Mouse (Mus musculus): ENCODE results near the gene Astn1.

DNA sequence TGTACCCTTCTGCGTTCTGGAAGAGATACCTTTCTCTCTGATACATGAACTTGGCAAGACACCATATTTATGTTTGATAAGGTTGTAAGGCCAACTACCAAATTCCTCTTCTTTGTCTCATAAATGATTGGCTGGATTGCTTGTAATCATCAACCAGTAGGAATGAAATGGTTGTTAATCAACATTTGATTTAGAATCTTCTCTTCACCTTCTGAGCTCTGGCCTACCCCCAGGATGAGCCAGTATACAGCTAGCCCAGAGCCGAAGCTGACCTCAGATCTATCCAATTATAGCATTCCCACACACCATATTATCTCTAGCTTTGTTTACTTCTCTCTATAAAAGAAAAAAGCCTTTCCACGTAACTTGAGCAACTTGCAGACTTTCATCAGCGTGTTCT, 270.9 kb downstream of the Astn1 start:
- no peak for TF ChIP-seq POLR2A (IDR thresholded peaks at IDR 0.05; ENCODE audit: low read depth, low read length)
- no peak for TF ChIP-seq CTCF (IDR thresholded peaks at IDR 0.05; ENCODE audit: extremely low read depth, insufficient read depth, insufficient read length, insufficient replicate concordance)

Data from spleen, adult 2 months (tissue).